Mouse (Mus musculus) hindbrain, embryonic 12.5 days (tissue): Measurements from ENCODE around the gene Gm20388. TPM values are rescaled to one million over a fixed set of nuclear protein-coding genes. Genes with fewer than 3 reads are reported as not detected.
A peak's percentile ranks its signal among the peaks of the same experiment; 100 is the strongest.

Experiments
- ATAC-seq: fragments of 200-750 bp; cut with Nextera tagmentation; 2 replicates; pipeline ENCODE4 v1.8.0; 2017; ENCODE audit warnings: moderate TSS enrichment; ENCODE audit not compliant: low FRiP score
- H3K27ac ChIP-seq: fragments of 300-500 bp; sonication (generic); 2 replicates; pipeline ENCODE4 v1.5.1; 2016; ENCODE audit warnings: mild to moderate bottlenecking
- H3K27me3 ChIP-seq: fragments of 300-500 bp; sonication (generic); 2 replicates; pipeline ENCODE4 v1.6.1; 2016; ENCODE audit warnings: mild to moderate bottlenecking
- H3K36me3 ChIP-seq: fragments of 300-500 bp; sonication (generic); 2 replicates; pipeline ENCODE4 v1.6.1; 2016; ENCODE audit warnings: mild to moderate bottlenecking
- H3K4me1 ChIP-seq: fragments of 300-500 bp; sonication (generic); 2 replicates; pipeline ENCODE4 v1.6.1; 2016
- H3K4me2 ChIP-seq: fragments of 300-500 bp; sonication (generic); replicated peaks from 2 replicates; pipeline ENCODE4 v1.6.1; 2016; ENCODE audit warnings: mild to moderate bottlenecking
- H3K4me3 ChIP-seq: fragments of 300-500 bp; sonication (generic); 2 replicates; pipeline ENCODE4 v1.5.1; 2016; ENCODE audit warnings: mild to moderate bottlenecking
- H3K9ac ChIP-seq: fragments of 300-500 bp; sonication (generic); 2 replicates; pipeline ENCODE4 v1.6.1; 2016; ENCODE audit warnings: mild to moderate bottlenecking, moderate library complexity
- H3K9me3 ChIP-seq: fragments of 300-500 bp; sonication (generic); replicated peaks from 2 replicates; pipeline ENCODE4 v1.6.1; 2016; ENCODE audit warnings: mild to moderate bottlenecking
- WGBS: fragments of 180-500 bp; shearing (Covaris S2); methylation state at CpG from one replicate; pipeline ENCODE4 v1.1.7; 2016; 5-methylcytosine and 5-hydroxymethylcytosine counted together
- polyA plus RNA-seq: library from polyadenylated mRNA; unstranded; fragments of >200 nt; fragmentation: Nextera tagmentation; extraction: Ambion mirVana; gene quantifications from 2 replicates; pipeline ENCODE4 v1.2.1, GENCODE M21; 2016

Gm20388 gene
- polyA plus RNA-seq, 1 experiment from 2014 or later: not detected

GRCm38 (mm10) chr8:124323356-124323755, 4412.7 kb downstream of the Gm20388 start:
- Histone ChIP-seq H3K9ac (no peak overlapping the region), H3K27ac (no peak overlapping the region), H3K27me3 (no peaks in the 10 kb centered on the region), H3K4me3 (no peak overlapping the region), H3K4me2 (no peak overlapping the region), H3K4me1 (peaks cover 40% of the 10 kb centered on the region), H3K9me3 (no peaks in the 10 kb centered on the region), H3K36me3 (peaks cover 51% of the 10 kb centered on the region)
- WGBS: 93% methylated on average over 14 of the region's 14 CpGs
- no peak for ATAC-seq

- peaks cover 23% of the 10 kb centered on the region for H3K4me1 ChIP-seq
- ATAC-seq: no peak
- 78% methylated on average over 7 of the region's 7 CpGs for WGBS
- no peak overlapping the region for H3K27ac ChIP-seq
- peaks cover 68% of the 10 kb centered on the region for H3K36me3 ChIP-seq
- no peaks in the 10 kb centered on the region for H3K9me3 ChIP-seq
- no peak overlapping the region for H3K4me2 ChIP-seq
- H3K4me3 ChIP-seq: no peak overlapping the region
- no peak overlapping the region for H3K9ac ChIP-seq
- no peaks in the 10 kb centered on the region for H3K27me3 ChIP-seq
Measured at GRCm38 (mm10) chr8:124328259-124328658, 4417.6 kb downstream of the Gm20388 start.

- Histone ChIP-seq H3K4me3 (no peak overlapping the region), H3K4me2 (no peak overlapping the region), H3K9ac (no peak overlapping the region), H3K27me3 (no peaks in the 10 kb centered on the region), H3K9me3 (no peaks in the 10 kb centered on the region), H3K36me3 (peaks cover 67% of the 10 kb centered on the region), H3K27ac (0 out of 2 replicates have a peak overlapping the region, but pooled peaks have one; percentile 37), H3K4me1 (peaks cover 23% of the 10 kb centered on the region)
- 39% methylated on average over 7 of the region's 10 CpGs for WGBS
- ATAC-seq: 0 out of 2 replicates have a peak, but pooled peaks have one; percentile 30
Measured at GRCm38 (mm10) chr8:124329690-124330089, 4419.0 kb downstream of the Gm20388 start.

- Histone ChIP-seq H3K4me1 (peaks cover 25% of the 10 kb centered on the region), H3K36me3 (peaks cover 69% of the 10 kb centered on the region), H3K9me3 (no peaks in the 10 kb centered on the region), H3K27ac (peak overlapping the region; percentile 52; the same call in 1 of the 2 replicates), H3K4me2 (no peak overlapping the region), H3K27me3 (no peaks in the 10 kb centered on the region), H3K9ac (no peak overlapping the region), H3K4me3 (no peak overlapping the region)
- ATAC-seq: peak; percentile 33; the same call in 1 of the 2 replicates
- WGBS: 38% methylated on average over 3 of the region's 3 CpGs
Measured at GRCm38 (mm10) chr8:124330433-124330832, 4419.8 kb downstream of the Gm20388 start.

- Histone ChIP-seq H3K4me1 (peaks cover 27% of the 10 kb centered on the region), H3K4me2 (no peak overlapping the region), H3K36me3 (peaks cover 69% of the 10 kb centered on the region), H3K9ac (no peak overlapping the region), H3K9me3 (no peaks in the 10 kb centered on the region), H3K4me3 (no peak overlapping the region), H3K27ac (no peak overlapping the region), H3K27me3 (no peaks in the 10 kb centered on the region)
- no peak for ATAC-seq
- WGBS: 95% methylated on average over 3 of the region's 3 CpGs
Measured at GRCm38 (mm10) chr8:124331094-124331493, 4420.5 kb downstream of the Gm20388 start.

- Histone ChIP-seq H3K27ac (0 out of 2 replicates have a peak overlapping the region, but pooled peaks have one; percentile 12), H3K4me1 (peaks cover 27% of the 10 kb centered on the region), H3K27me3 (no peaks in the 10 kb centered on the region), H3K36me3 (peaks cover 69% of the 10 kb centered on the region), H3K9ac (no peak overlapping the region), H3K9me3 (no peaks in the 10 kb centered on the region), H3K4me3 (no peak overlapping the region), H3K4me2 (no peak overlapping the region)
- no peak for ATAC-seq
- WGBS: 54% methylated on average over 11 of the region's 11 CpGs
Measured at GRCm38 (mm10) chr8:124331706-124332105, 4421.1 kb downstream of the Gm20388 start.

GRCm38 (mm10) chr8:124336302-124336701, 4425.7 kb downstream of the Gm20388 start:
- Histone ChIP-seq H3K27ac (no peak overlapping the region), H3K27me3 (no peaks in the 10 kb centered on the region), H3K9ac (no peak overlapping the region), H3K4me3 (no peak overlapping the region), H3K4me1 (peaks cover 16% of the 10 kb centered on the region), H3K9me3 (no peaks in the 10 kb centered on the region), H3K4me2 (no peak overlapping the region), H3K36me3 (peaks cover 79% of the 10 kb centered on the region)
- no peak for ATAC-seq
- 94% methylated on average over 13 of the region's 13 CpGs for WGBS

GRCm38 (mm10) chr8:124339742-124340141, 4429.1 kb downstream of the Gm20388 start:
- Histone ChIP-seq H3K9me3 (no peaks in the 10 kb centered on the region), H3K4me2 (no peak overlapping the region), H3K27ac (no peak overlapping the region), H3K4me3 (no peak overlapping the region), H3K9ac (no peak overlapping the region; the same call in 1 of the 2 replicates), H3K36me3 (peaks cover 85% of the 10 kb centered on the region), H3K4me1 (peaks cover 16% of the 10 kb centered on the region), H3K27me3 (no peaks in the 10 kb centered on the region)
- no peak for ATAC-seq
- WGBS: 82% methylated on average over 3 of the region's 3 CpGs

- peak; percentile 64; the same call in 1 of the 2 replicates for ATAC-seq
- Histone ChIP-seq H3K36me3 (peaks cover 83% of the 10 kb centered on the region), H3K9ac (no peak overlapping the region)
Measured at GRCm38 (mm10) chr8:124340360-124341068, 4429.9 kb downstream of the Gm20388 start.

GRCm38 (mm10) chr8:124343151-124343550, 4432.5 kb downstream of the Gm20388 start:
- no peak for ATAC-seq
- H3K4me1 ChIP-seq: peaks cover 11% of the 10 kb centered on the region
- H3K27ac ChIP-seq: no peak overlapping the region
- H3K4me2 ChIP-seq: no peak overlapping the region
- H3K4me3 ChIP-seq: no peak overlapping the region
- H3K36me3 ChIP-seq: peaks cover 57% of the 10 kb centered on the region
- no peaks in the 10 kb centered on the region for H3K27me3 ChIP-seq
- H3K9ac ChIP-seq: no peak overlapping the region
- no peaks in the 10 kb centered on the region for H3K9me3 ChIP-seq
- WGBS: 93% methylated on average over 15 of the region's 15 CpGs

More at GRCm38 (mm10) chr8:124340360-124341068, 4429.9 kb downstream of the Gm20388 start:
- peaks cover 12% of the 10 kb centered on the region for H3K4me1 ChIP-seq
- H3K27me3 ChIP-seq: no peaks in the 10 kb centered on the region
- WGBS: 58% methylated on average over 17 of the region's 17 CpGs
- no peak overlapping the region for H3K4me2 ChIP-seq
- 0 out of 2 replicates have a peak overlapping the region, but pooled peaks have one; percentile 24 for H3K27ac ChIP-seq
- H3K4me3 ChIP-seq: no peak overlapping the region
- H3K9me3 ChIP-seq: no peaks in the 10 kb centered on the region

GRCm38 (mm10) chr8:124343991-124344390, 4433.4 kb downstream of the Gm20388 start:
- ATAC-seq: no peak
- H3K36me3 ChIP-seq: peaks cover 49% of the 10 kb centered on the region

GRCm38 (mm10) chr8:124345098-124345497, 4434.5 kb downstream of the Gm20388 start:
- Histone ChIP-seq H3K9me3 (no peaks in the 10 kb centered on the region), H3K27ac (no peak overlapping the region), H3K4me3 (no peak overlapping the region), H3K27me3 (no peaks in the 10 kb centered on the region), H3K9ac (no peak overlapping the region), H3K4me1 (peaks cover 7% of the 10 kb centered on the region), H3K36me3 (peaks cover 41% of the 10 kb centered on the region), H3K4me2 (no peak overlapping the region)
- ATAC-seq: no peak
- 84% methylated on average over 10 of the region's 10 CpGs for WGBS

More at GRCm38 (mm10) chr8:124343991-124344390, 4433.4 kb downstream of the Gm20388 start:
- Histone ChIP-seq H3K9me3 (no peaks in the 10 kb centered on the region), H3K4me2 (no peak overlapping the region), H3K4me1 (peaks cover 11% of the 10 kb centered on the region), H3K27me3 (no peaks in the 10 kb centered on the region), H3K4me3 (no peak overlapping the region), H3K9ac (no peak overlapping the region), H3K27ac (no peak overlapping the region)
- 75% methylated on average over 12 of the region's 12 CpGs for WGBS
